Mouse (Mus musculus) E14TG2a.4 (cell line): ENCODE data around the gene Cstf3.

Experiments used
- CTCF ChIP-seq: conservative IDR thresholded peaks from 2 replicates; pipeline ENCODE4 v1.5.1; 2014; ENCODE audit warnings: low read length
- NANOG ChIP-seq: IDR thresholded peaks from 2 replicates; pipeline ENCODE4 v1.6.1; 2014; ENCODE audit warnings: borderline replicate concordance, low read length, mixed read lengths
- POU5F1 ChIP-seq: IDR thresholded peaks from 2 replicates; pipeline ENCODE4 v1.6.1; 2014; ENCODE audit warnings: low read length, borderline replicate concordance

DNA sequence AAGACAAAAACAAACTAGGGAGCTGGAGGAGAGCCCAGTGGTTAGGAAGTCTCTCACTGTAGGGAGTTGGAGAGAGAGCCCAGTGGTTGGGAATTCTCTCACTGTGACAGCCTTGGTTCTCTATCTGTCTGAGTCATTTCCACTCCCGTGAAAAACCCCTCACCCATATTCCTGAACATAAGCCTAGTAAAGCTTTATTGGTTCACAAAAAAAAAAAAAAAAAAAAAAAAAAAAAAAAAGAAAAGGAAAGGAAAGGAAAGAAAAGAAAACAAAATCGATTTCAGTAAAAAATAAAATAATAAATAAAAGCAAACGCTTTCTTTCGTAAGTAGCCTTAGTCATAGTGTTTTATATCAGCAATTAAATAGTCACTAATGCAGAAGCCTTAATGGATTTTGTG, 32.0 kb upstream of the Cstf3 start:
- TF ChIP-seq CTCF = no peak
- TF ChIP-seq POU5F1 = no peak
- no peak for TF ChIP-seq NANOG
